Mouse (Mus musculus): ENCODE results near the gene Nxph1. TPM values are rescaled to one million over a fixed set of nuclear protein-coding genes. Genes with fewer than 3 reads are reported as not detected.

The Nxph1 gene
- not detected in 4 replicates for total RNA-seq (2023; ENCODE audit: inconsistent age)

DNA sequence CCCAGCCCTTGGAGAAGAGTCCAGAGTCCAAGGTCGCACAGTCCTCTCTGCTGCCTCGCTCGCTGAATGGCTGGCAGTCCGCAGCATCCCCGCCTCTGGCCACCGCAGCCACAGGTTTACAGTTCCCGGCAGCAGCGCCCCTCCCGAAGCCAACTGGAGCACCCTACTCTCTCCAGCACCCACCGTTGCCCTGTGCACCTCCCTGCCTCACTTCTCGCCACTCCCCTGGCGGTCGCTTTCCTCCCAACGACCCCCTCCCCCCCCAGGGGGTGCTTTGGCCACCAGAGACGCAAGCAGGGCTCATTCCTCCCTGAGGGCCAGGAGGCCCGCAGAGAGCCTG lies at the start of gene Nxph1:
TSS of gene Nxph1 (plus strand) at position 301 of the 340 bp plus-strand sequence.

Other genes starting within 250 kb of the Nxph1 start
- not detected in 4 replicates for gene Ica1, start 169.9 kb upstream of the Nxph1 start, total RNA-seq (2023; ENCODE audit: inconsistent age)

Data from B cell, adult (primary cell).